Mouse (Mus musculus): ENCODE measurements around the gene Snapc1. TPM values are rescaled to one million over a fixed set of nuclear protein-coding genes. Genes with fewer than 3 reads are reported as not detected.

Gene Snapc1
- polyA plus RNA-seq, 1 experiment from 2014 or later = 9.1 TPM

- H3K27me3 ChIP-seq (replicated peaks; ENCODE audit: insufficient read depth, low read length) = peaks cover 13% of the 10 kb centered on the region; the same call in 1 of the 2 replicates
- H3K4me1 ChIP-seq (ENCODE audit: insufficient read depth, low read depth, low read length) = no peaks in the 10 kb centered on the region
- no peak overlapping the region for H3K27ac ChIP-seq (ENCODE audit: low read length)
- H3K9me3 ChIP-seq (ENCODE audit: low read length) = no peaks in the 10 kb centered on the region
- TF ChIP-seq EP300 (IDR thresholded peaks at IDR 0.05) (no peak), CTCF (IDR thresholded peaks at IDR 0.05) (no peak)
- no peaks in the 10 kb centered on the region for H3K36me3 ChIP-seq (ENCODE audit: insufficient read depth, low read length)
- H3K9ac ChIP-seq (replicated peaks; ENCODE audit: low read depth) = no peak overlapping the region
- ATAC-seq = no peak
- H3K4me3 ChIP-seq (ENCODE audit: low read depth, low read length) = no peak overlapping the region
- no peak for DNase-seq (ENCODE audit: low spot score)
- 84% methylated on average over 9 of the region's 9 CpGs for WGBS
- H3K4me2 ChIP-seq (replicated peaks; ENCODE audit: low read depth, low read length) = no peak overlapping the region
Measured at GRCm38 (mm10) chr12:74002449-74002848, 38.2 kb downstream of the Snapc1 start.

DNA sequence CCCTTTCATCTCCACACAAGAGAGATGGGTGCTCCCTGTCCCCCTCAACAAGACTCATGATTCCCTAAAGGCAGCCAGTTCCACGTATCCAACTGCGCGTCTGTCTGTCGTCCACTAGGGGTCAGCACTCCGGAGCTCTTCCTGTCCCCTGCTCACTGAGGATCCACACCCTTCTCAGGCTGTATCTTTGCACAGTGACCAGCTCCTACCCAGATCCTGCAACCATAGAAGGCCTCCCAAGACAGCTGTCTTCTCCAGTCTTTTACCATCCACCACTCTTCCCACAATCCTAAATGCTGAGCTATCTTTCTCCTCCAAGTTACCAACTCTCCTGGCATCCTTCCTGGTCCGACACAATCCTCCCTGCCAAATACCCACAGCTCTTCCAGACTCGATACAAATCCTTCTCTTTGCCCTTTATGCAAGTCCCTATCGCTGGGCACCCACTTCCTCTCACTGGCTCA lies 45.2 kb downstream of the Snapc1 start:
- H3K27me3 ChIP-seq (replicated peaks; ENCODE audit: insufficient read depth, low read length) = no peaks in the 10 kb centered on the region
- no peak overlapping the region for H3K9ac ChIP-seq (replicated peaks; ENCODE audit: low read depth)
- H3K4me1 ChIP-seq (ENCODE audit: insufficient read depth, low read depth, low read length) = no peaks in the 10 kb centered on the region
- no peak overlapping the region for H3K4me2 ChIP-seq (replicated peaks; ENCODE audit: low read depth, low read length)
- H3K4me3 ChIP-seq (ENCODE audit: low read depth, low read length) = no peak overlapping the region
- no peak overlapping the region for H3K27ac ChIP-seq (ENCODE audit: low read length)
- TF ChIP-seq EP300 (IDR thresholded peaks at IDR 0.05) (no peak), CTCF (IDR thresholded peaks at IDR 0.05) (peak; percentile 86)
- ATAC-seq = peak; percentile 35
- 23% methylated on average over 8 of the region's 8 CpGs for WGBS
- H3K36me3 ChIP-seq (ENCODE audit: insufficient read depth, low read length) = no peaks in the 10 kb centered on the region
- DNase-seq (ENCODE audit: low spot score) = peak; percentile 65
- H3K9me3 ChIP-seq (ENCODE audit: low read length) = no peaks in the 10 kb centered on the region

GRCm38 (mm10) chr12:74013739-74014138 lies 49.5 kb downstream of the Snapc1 start:
- no peak for TF ChIP-seq EP300 (IDR thresholded peaks at IDR 0.05)
- peak; percentile 96 for TF ChIP-seq CTCF (IDR thresholded peaks at IDR 0.05)
- Histone ChIP-seq H3K27ac (ENCODE audit: low read length) (no peak overlapping the region), H3K27me3 (replicated peaks; ENCODE audit: insufficient read depth, low read length) (no peaks in the 10 kb centered on the region), H3K9ac (replicated peaks; ENCODE audit: low read depth) (no peak overlapping the region), H3K4me3 (ENCODE audit: low read depth, low read length) (no peak overlapping the region), H3K4me1 (ENCODE audit: insufficient read depth, low read depth, low read length) (no peaks in the 10 kb centered on the region), H3K36me3 (ENCODE audit: insufficient read depth, low read length) (no peaks in the 10 kb centered on the region), H3K4me2 (replicated peaks; ENCODE audit: low read depth, low read length) (peak overlapping the region; percentile 44), H3K9me3 (ENCODE audit: low read length) (no peaks in the 10 kb centered on the region)
- DNase-seq (ENCODE audit: low spot score) = peak; percentile 87
- WGBS = under 1% methylated on average over 6 of the region's 6 CpGs
- ATAC-seq = peak; percentile 80

DNA sequence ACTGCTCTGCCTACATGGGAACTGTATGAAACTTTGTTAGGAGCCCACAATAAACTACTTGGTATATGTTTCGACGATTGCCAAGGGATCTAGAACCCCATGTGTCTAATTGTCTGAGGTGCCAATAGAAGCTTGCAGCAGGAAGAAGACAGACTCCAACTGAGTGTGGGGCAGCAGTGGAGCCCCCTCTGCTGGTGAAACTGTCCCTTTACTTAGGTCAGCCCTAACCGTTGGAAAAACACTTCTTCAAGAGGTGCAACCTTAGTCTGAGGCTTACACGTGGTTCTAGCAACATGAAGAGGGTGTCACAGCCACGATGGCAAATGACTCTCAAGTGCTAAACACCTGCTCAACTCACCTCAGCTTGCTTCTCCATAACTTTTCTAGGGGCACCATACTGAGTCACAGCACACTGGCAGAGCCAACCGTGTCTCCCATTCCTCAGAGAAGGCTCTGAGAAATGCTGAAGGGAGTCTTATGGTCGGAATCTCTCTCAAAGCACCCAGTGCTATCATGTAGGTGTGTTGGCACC lies 50.5 kb downstream of the Snapc1 start:
- Histone ChIP-seq H3K9me3 (ENCODE audit: low read length) (no peaks in the 10 kb centered on the region), H3K4me1 (ENCODE audit: insufficient read depth, low read depth, low read length) (no peaks in the 10 kb centered on the region), H3K27me3 (replicated peaks; ENCODE audit: insufficient read depth, low read length) (no peaks in the 10 kb centered on the region), H3K4me2 (replicated peaks; ENCODE audit: low read depth, low read length) (no peak overlapping the region), H3K9ac (replicated peaks; ENCODE audit: low read depth) (no peak overlapping the region), H3K36me3 (ENCODE audit: insufficient read depth, low read length) (no peaks in the 10 kb centered on the region), H3K4me3 (ENCODE audit: low read depth, low read length) (no peak overlapping the region), H3K27ac (ENCODE audit: low read length) (no peak overlapping the region)
- WGBS = 57% methylated on average over 7 of the region's 7 CpGs
- TF ChIP-seq EP300 (IDR thresholded peaks at IDR 0.05) = no peak
- peak; percentile 57 for TF ChIP-seq CTCF (IDR thresholded peaks at IDR 0.05)
- DNase-seq (ENCODE audit: low spot score) = peak; percentile 13
- ATAC-seq = no peak

GRCm38 (mm10) chr12:74015491-74015890 lies 51.2 kb downstream of the Snapc1 start:
- no peaks in the 10 kb centered on the region for H3K27me3 ChIP-seq (replicated peaks; ENCODE audit: insufficient read depth, low read length)
- WGBS = 78% methylated on average over 5 of the region's 5 CpGs
- DNase-seq (ENCODE audit: low spot score) (no peak), ATAC-seq (no peak)
- H3K9me3 ChIP-seq (ENCODE audit: low read length) = no peaks in the 10 kb centered on the region
- H3K9ac ChIP-seq (replicated peaks; ENCODE audit: low read depth) = no peak overlapping the region
- TF ChIP-seq CTCF (IDR thresholded peaks at IDR 0.05) (no peak), EP300 (IDR thresholded peaks at IDR 0.05) (no peak)
- H3K4me1 ChIP-seq (ENCODE audit: insufficient read depth, low read depth, low read length) = no peaks in the 10 kb centered on the region
- H3K4me3 ChIP-seq (ENCODE audit: low read depth, low read length) = no peak overlapping the region
- H3K27ac ChIP-seq (ENCODE audit: low read length) = no peak overlapping the region
- H3K36me3 ChIP-seq (ENCODE audit: insufficient read depth, low read length) = no peaks in the 10 kb centered on the region
- H3K4me2 ChIP-seq (replicated peaks; ENCODE audit: low read depth, low read length) = no peak overlapping the region

GRCm38 (mm10) chr12:74023260-74023659 lies 59.0 kb downstream of the Snapc1 start:
- TF ChIP-seq CTCF (IDR thresholded peaks at IDR 0.05) = no peak
- no peak for TF ChIP-seq EP300 (IDR thresholded peaks at IDR 0.05)
- Histone ChIP-seq H3K36me3 (ENCODE audit: insufficient read depth, low read length) (no peaks in the 10 kb centered on the region), H3K4me1 (ENCODE audit: insufficient read depth, low read depth, low read length) (no peaks in the 10 kb centered on the region), H3K4me3 (ENCODE audit: low read depth, low read length) (no peak overlapping the region), H3K9ac (replicated peaks; ENCODE audit: low read depth) (no peak overlapping the region), H3K27me3 (replicated peaks; ENCODE audit: insufficient read depth, low read length) (no peaks in the 10 kb centered on the region), H3K9me3 (ENCODE audit: low read length) (no peaks in the 10 kb centered on the region), H3K4me2 (replicated peaks; ENCODE audit: low read depth, low read length) (no peak overlapping the region), H3K27ac (ENCODE audit: low read length) (no peak overlapping the region)
- ATAC-seq = no peak
- 72% methylated on average over 5 of the region's 5 CpGs for WGBS
- no peak for DNase-seq (ENCODE audit: low spot score)

- Histone ChIP-seq H3K4me3 (ENCODE audit: low read depth, low read length) (no peak overlapping the region), H3K4me2 (replicated peaks; ENCODE audit: low read depth, low read length) (no peak overlapping the region), H3K9ac (replicated peaks; ENCODE audit: low read depth) (no peak overlapping the region), H3K27me3 (replicated peaks; ENCODE audit: insufficient read depth, low read length) (no peaks in the 10 kb centered on the region), H3K4me1 (ENCODE audit: insufficient read depth, low read depth, low read length) (no peaks in the 10 kb centered on the region), H3K27ac (ENCODE audit: low read length) (no peak overlapping the region), H3K9me3 (ENCODE audit: low read length) (no peaks in the 10 kb centered on the region), H3K36me3 (ENCODE audit: insufficient read depth, low read length) (no peaks in the 10 kb centered on the region)
- DNase-seq (ENCODE audit: low spot score) = no peak
- TF ChIP-seq CTCF (IDR thresholded peaks at IDR 0.05) = no peak; the same call in 1 of the 2 replicates
- no peak for TF ChIP-seq EP300 (IDR thresholded peaks at IDR 0.05)
- ATAC-seq = no peak
- 86% methylated on average over 2 of the region's 2 CpGs for WGBS
Measured at GRCm38 (mm10) chr12:74024912-74025311, 60.6 kb downstream of the Snapc1 start.

Other genes starting within 250 kb of the Snapc1 start
- 34.6 and 42.7 TPM in 2 replicates for gene Hif1a, start 63.1 kb upstream of the Snapc1 start, polyA plus RNA-seq (2015; fragmentation: Nextera tagmentation; extraction: Ambion mirVana)
- 4.3 and 7.2 TPM in 2 replicates for gene Gm49321, start 26.8 kb upstream of the Snapc1 start, polyA plus RNA-seq (2015; fragmentation: Nextera tagmentation; extraction: Ambion mirVana)
- gene Syt16, start 33.2 kb downstream of the Snapc1 start, polyA plus RNA-seq (2015; fragmentation: Nextera tagmentation; extraction: Ambion mirVana) = 0.04 TPM in 2 replicates

Measured in lung, postnatal 0 days (tissue).